Mouse (Mus musculus) heart, embryonic 14.5 days (tissue): Measurements from ENCODE around the gene Arid3b. TPM values are rescaled to one million over a fixed set of nuclear protein-coding genes. Genes with fewer than 3 reads are reported as not detected.
A peak's percentile ranks its signal among the peaks of the same experiment; 100 is the strongest.

Source experiments
- ATAC-seq: fragments of 200-750 bp; cut with Nextera tagmentation; 2 replicates; pipeline ENCODE4 v1.8.0; 2017; ENCODE audit warnings: low read depth, moderate TSS enrichment; ENCODE audit not compliant: insufficient number of reproducible peaks, insufficient read depth, low FRiP score
- H3K27ac ChIP-seq, 2 experiments: fragments of 200-500 bp in 1 of 2; fragments of 300-500 bp in 1 of 2; sonication (generic) in 1 of 2; replicated peaks in 1 of 2; 2 replicates each; pipeline ENCODE4 v1.5.1; 2012 to 2014; ENCODE audit warnings: low read depth in 2 of 2, low read length in 2 of 2, control low read depth in 1 of 2, mild to moderate bottlenecking in 1 of 2, mixed read lengths in 1 of 2; ENCODE audit not compliant: control insufficient read depth in 1 of 2, insufficient read depth in 1 of 2
- H3K27me3 ChIP-seq: fragments of 300-500 bp; sonication (generic); 2 replicates; pipeline ENCODE4 v1.6.1; 2014; ENCODE audit warnings: mild to moderate bottlenecking, low read length, control low read depth; ENCODE audit not compliant: control insufficient read depth, insufficient read depth
- H3K36me3 ChIP-seq: fragments of 300-500 bp; sonication (generic); 2 replicates; pipeline ENCODE4 v1.6.1; 2014; ENCODE audit warnings: mild to moderate bottlenecking, control low read depth, low read length, mixed read lengths; ENCODE audit not compliant: control insufficient read depth, insufficient read depth
- H3K4me1 ChIP-seq, 2 experiments: fragments of 200-500 bp in 1 of 2; fragments of 300-500 bp in 1 of 2; sonication (generic) in 1 of 2; 2 replicates each; pipeline ENCODE4 v1.6.1; 2012 to 2014; ENCODE audit warnings: low read length in 2 of 2, control low read depth in 1 of 2, mixed read lengths in 1 of 2; ENCODE audit not compliant: control insufficient read depth in 2 of 2, insufficient read depth in 2 of 2
- H3K4me2 ChIP-seq: fragments of 300-500 bp; sonication (generic); 2 replicates; pipeline ENCODE4 v1.6.1; 2014; ENCODE audit warnings: mild to moderate bottlenecking, low read length
- H3K4me3 ChIP-seq, 2 experiments: fragments of 200-500 bp in 1 of 2; fragments of 300-500 bp in 1 of 2; sonication (generic) in 1 of 2; 2 replicates each; pipeline ENCODE4 v1.5.1; 2012 to 2014; ENCODE audit warnings: low read length in 2 of 2, mild to moderate bottlenecking in 2 of 2, control low read depth in 1 of 2, low read depth in 1 of 2, moderate library complexity in 1 of 2; ENCODE audit not compliant: control insufficient read depth in 1 of 2, insufficient read depth in 1 of 2
- H3K9ac ChIP-seq: fragments of 300-500 bp; sonication (generic); 2 replicates; pipeline ENCODE4 v1.6.1; 2014; ENCODE audit warnings: mild to moderate bottlenecking, low read length
- H3K9me3 ChIP-seq: fragments of 300-500 bp; sonication (generic); 2 replicates; pipeline ENCODE4 v1.6.1; 2016; ENCODE audit warnings: low read length, control low read depth; ENCODE audit not compliant: control insufficient read depth
- WGBS: fragments of 180-500 bp; shearing (Covaris S2); extraction: QIAGEN DNeasy Blood & Tissue Kit; methylation state at CpG from one replicate; pipeline ENCODE4 v1.1.7; 2014; 5-methylcytosine and 5-hydroxymethylcytosine counted together
- polyA plus RNA-seq: library from polyadenylated mRNA; unstranded; fragments of >200 nt; fragmentation: Nextera tagmentation; extraction: Ambion mirVana; gene quantifications from 2 replicates; pipeline ENCODE4 v1.2.1, GENCODE M21; 2014

Gene Arid3b
- polyA plus RNA-seq, 1 experiment from 2014 or later, result 8.1 TPM

DNA sequence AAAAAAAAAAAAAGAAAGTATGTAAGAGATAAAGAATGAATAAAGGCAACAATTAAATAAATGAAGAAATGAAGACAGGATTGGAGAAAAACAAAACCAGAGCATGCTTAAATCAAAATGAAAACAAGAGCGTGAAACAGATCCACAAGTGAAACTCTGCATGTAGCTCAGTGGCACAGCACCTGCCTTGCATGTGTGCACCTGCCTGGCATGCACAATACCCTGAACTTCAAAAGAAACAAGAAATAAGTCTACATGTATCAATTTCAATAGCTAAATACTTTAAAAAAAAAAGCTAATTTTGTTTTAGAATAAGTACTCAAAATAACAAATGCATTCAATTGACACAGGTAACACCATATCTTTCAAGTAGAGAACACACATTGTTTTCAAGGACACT is 13.2 kb downstream of the Arid3b start:
- Histone ChIP-seq H3K4me1 (peaks cover 9 to 35% of the 10 kb centered on the region in 2 experiments), H3K27me3 (no peaks in the 10 kb centered on the region), H3K4me2 (0 out of 2 replicates have a peak overlapping the region, but pooled peaks have one; percentile 19), H3K4me3 (no peak overlapping the region), H3K9me3 (no peaks in the 10 kb centered on the region), H3K36me3 (no peaks in the 10 kb centered on the region), H3K9ac (no peak overlapping the region), H3K27ac (no peak overlapping the region)
- 83% methylated on average over 1 of the region's 1 CpGs for WGBS
- no peak for ATAC-seq

DNA sequence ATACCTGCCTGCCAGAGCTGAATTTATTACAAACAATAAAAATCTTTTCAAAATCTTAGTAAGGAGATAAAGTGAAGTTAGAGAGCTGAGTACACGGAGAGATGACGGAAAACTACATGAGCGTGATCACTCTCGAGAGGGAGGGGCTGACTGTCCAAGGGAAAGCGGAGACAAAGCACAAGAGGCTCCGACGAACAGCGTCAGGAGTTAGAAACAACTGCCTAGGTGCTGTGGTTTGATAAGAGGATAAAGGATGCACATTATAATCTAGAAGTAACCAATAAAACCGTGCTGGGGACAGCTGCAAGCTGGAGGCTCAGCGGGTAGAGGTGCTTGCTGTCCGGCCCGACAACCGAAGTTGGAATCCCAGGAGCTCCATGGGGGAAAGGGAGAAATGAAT is 13.8 kb downstream of the Arid3b start:
- peaks cover 11 to 35% of the 10 kb centered on the region in 2 experiments for H3K4me1 ChIP-seq
- no peak overlapping the region for H3K27ac ChIP-seq
- H3K4me2 ChIP-seq, result peak overlapping the region; percentile 19
- peak overlapping the region; percentile 44 for H3K9ac ChIP-seq
- H3K4me3 ChIP-seq, result peak overlapping the region in 1 of 2 experiments; percentile 9; a peak in 2 of 4 replicates
- no peaks in the 10 kb centered on the region for H3K36me3 ChIP-seq
- H3K9me3 ChIP-seq, result no peaks in the 10 kb centered on the region
- WGBS, result 58% methylated on average over 13 of the region's 13 CpGs
- ATAC-seq, result no peak
- no peaks in the 10 kb centered on the region for H3K27me3 ChIP-seq

DNA sequence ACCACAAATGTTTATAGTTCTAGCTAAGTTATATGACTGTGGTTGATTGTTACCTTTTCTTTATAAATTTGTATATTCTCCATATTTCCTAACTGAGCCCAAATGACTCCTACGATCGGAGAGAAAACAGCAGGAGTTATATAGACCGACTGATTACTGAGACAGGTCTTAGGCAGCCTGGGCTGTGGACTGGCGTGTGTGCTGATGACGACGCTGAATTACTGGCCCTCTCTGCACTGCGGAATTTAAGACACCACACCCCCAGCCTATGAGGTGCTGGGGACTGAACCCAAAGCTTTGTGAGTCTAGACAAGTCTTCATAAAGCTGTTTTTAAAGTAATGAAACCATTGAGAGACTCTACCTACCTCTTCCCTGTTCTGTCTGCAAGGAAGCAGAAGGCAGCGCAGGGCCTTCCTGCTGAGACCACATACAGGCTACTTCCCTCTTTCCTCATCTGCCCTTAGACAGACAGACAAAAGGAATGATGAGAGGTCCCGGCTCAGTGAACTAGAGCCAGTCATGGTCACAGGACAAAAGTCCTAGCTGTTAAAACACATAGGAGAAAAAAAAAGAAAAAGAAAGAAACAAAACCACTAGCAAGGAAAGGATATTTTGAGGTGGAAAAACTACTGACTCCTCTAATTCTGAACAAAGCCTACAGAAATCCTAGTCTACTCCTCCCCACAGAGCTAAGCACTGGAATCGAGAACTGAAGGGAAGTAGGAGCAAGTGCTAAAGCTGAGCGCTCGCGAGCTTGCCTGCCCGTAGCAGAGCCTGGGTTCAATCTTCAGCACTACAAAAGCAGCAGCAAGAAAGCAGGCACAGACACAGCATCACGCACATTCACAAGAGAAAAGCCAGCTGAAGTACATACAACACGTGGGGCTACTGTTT is 16.2 kb downstream of the Arid3b start:
- H3K4me1 ChIP-seq, result peaks cover 17 to 55% of the 10 kb centered on the region in 2 experiments
- no peaks in the 10 kb centered on the region for H3K27me3 ChIP-seq
- H3K9ac ChIP-seq, result peak overlapping the region; percentile 36; the same call in 1 of the 2 replicates
- no peak for ATAC-seq
- no peak overlapping the region for H3K4me3 ChIP-seq
- no peaks in the 10 kb centered on the region for H3K9me3 ChIP-seq
- H3K36me3 ChIP-seq, result no peaks in the 10 kb centered on the region
- 30% methylated on average over 16 of the region's 16 CpGs for WGBS
- H3K27ac ChIP-seq, result peak overlapping the region in 1 of 2 experiments; percentile 38; a peak in 2 of 4 replicates
- H3K4me2 ChIP-seq, result peak overlapping the region; percentile 6

DNA sequence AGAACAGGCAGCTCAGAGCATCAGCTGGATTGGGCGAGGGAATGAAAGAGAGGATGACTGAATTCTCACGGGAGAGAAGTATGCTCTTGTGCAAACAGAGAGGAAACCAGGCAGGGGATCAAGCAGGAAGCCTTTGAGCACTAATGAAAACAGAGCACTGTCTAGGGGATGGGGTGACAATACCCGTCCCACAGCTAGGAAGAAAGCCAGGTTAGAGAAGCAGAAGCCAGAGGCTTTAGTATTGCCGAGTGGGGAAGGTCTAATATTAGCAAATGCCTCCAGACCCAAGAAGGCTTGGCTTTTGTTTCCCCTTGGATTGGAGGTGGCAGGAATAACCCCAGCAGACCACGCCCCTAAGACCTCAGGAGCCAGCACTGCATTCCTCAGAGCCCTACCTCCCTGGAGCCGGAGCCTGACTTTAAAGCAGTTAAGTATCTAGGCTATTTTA is 19.3 kb downstream of the Arid3b start:
- ATAC-seq, result peak; percentile 66
- Histone ChIP-seq H3K9ac (peak overlapping the region; percentile 14; the same call in 1 of the 2 replicates), H3K4me3 (peak overlapping the region in 1 of 2 experiments; percentile 2; a peak in 1 of 4 replicates), H3K36me3 (no peaks in the 10 kb centered on the region), H3K4me1 (peaks cover 36 to 75% of the 10 kb centered on the region in 2 experiments), H3K27ac (peak overlapping the region; percentile 79 to 84), H3K27me3 (no peaks in the 10 kb centered on the region), H3K9me3 (no peaks in the 10 kb centered on the region), H3K4me2 (peak overlapping the region; percentile 54)
- WGBS, result 3% methylated on average over 6 of the region's 6 CpGs

DNA sequence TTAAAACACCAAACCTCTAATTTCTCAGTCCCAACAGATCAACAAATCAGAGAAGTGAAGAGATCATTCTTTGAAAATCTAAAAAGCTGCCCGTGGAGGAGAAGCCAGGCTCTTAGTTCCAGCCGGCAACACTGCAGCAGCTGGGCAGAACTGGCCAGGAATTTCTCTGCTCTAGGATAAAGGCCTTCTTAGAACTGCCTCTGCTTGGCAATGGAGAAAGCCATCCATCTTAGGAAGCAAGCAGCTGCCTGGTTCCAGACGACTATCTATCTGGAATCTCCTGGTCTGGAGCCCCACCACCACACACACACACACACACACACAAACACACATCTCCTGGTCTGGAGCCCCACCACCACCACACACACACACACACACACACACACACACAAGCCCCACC is 21.7 kb downstream of the Arid3b start:
- Histone ChIP-seq H3K9me3 (no peaks in the 10 kb centered on the region), H3K4me3 (no peak overlapping the region), H3K4me1 (peaks cover 43 to 72% of the 10 kb centered on the region in 2 experiments), H3K4me2 (no peak overlapping the region), H3K27me3 (no peaks in the 10 kb centered on the region), H3K36me3 (0 out of 2 replicates have a peak, but pooled peaks cover 1% of the 10 kb centered on the region), H3K27ac (no peak overlapping the region; a peak in 1 of 4 replicates), H3K9ac (no peak overlapping the region)
- 22% methylated on average over 3 of the region's 3 CpGs for WGBS
- ATAC-seq, result no peak

DNA sequence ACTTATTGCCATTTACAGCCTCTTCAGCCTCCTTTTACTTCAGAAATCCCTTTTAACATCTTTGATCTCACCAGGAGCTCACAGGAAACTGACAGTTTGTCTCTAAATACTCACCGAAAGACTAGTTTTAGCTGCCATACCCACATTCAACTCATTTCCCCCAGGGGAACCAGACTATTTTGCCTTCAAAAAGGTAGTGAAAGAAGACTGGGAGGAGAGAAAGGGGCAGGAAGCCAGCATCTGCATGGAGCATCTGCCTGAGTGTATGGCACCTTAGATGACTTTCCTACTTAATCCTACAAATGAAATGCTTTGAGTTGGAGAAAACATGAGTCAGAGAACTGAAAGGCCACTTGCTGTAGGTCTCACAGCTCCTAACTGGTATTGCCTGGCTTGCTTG is 22.6 kb downstream of the Arid3b start:
- Histone ChIP-seq H3K27ac (peak overlapping the region; percentile 28 to 31; a peak in 2 of 4 replicates), H3K36me3 (0 out of 2 replicates have a peak, but pooled peaks cover 4% of the 10 kb centered on the region), H3K27me3 (no peaks in the 10 kb centered on the region), H3K9me3 (no peaks in the 10 kb centered on the region), H3K4me2 (0 out of 2 replicates have a peak overlapping the region, but pooled peaks have one; percentile 7), H3K4me3 (no peak overlapping the region), H3K9ac (no peak overlapping the region), H3K4me1 (peaks cover 46 to 76% of the 10 kb centered on the region in 2 experiments)
- ATAC-seq, result no peak
- WGBS, result 46% methylated on average over 1 of the region's 1 CpGs

DNA sequence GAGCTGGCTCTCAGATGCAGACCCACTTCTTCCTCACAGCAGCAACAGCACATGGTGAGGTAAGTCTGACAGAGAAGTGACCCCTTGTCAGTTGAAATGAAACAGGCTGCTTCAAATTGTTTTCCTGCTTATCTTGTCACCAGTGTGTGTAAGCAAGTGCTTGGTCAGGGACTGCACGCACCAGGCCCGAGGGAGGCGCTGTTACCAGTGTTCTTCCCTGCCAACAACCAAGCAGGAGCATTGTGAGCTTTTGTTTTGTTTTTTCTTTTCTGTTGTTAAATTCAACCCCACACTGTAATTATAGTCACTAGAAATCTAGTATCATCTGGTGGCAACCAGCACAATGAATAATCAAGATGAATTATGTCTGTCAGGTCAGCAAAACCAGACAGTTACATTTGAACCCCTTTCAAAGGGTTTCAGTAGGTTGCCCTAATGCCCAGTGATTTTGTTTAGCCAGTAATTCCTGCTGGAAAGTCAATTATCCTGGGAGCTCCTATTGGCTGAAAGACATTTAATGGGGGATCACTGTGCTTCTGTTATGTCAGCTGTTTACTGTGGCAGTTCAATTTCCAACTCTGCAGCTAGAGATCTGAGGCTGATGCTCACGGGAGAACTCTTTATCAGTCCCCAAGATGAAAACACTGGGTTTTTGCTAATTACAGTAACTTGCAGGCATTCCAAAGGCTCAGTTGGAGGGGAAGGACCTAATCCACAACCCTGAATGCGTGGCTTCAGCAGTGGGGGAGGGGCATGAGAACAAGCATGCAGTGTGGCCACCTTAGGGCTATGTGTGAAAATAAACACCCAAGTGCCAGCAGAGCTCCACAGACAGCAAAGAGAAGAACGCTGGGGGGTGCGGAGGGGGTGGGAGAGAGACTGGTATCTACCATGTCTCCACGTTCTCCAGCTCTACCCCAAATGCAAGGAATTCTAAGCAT is 24.5 kb downstream of the Arid3b start:
- Histone ChIP-seq H3K27me3 (no peaks in the 10 kb centered on the region), H3K4me1 (peaks cover 46 to 73% of the 10 kb centered on the region in 2 experiments), H3K9me3 (no peaks in the 10 kb centered on the region), H3K27ac (peak overlapping the region in 1 of 2 experiments; percentile 63; a peak in 2 of 4 replicates), H3K4me3 (no peak overlapping the region), H3K9ac (no peak overlapping the region), H3K36me3 (0 out of 2 replicates have a peak, but pooled peaks cover 8% of the 10 kb centered on the region), H3K4me2 (no peak overlapping the region)
- 22% methylated on average over 8 of the region's 8 CpGs for WGBS
- ATAC-seq, result no peak
